Mouse (Mus musculus): ENCODE results near the gene Mgp. TPM values are rescaled to one million over a fixed set of nuclear protein-coding genes. Genes with fewer than 3 reads are reported as not detected.
"Not testable (repeated sequence)": the region's sequence is repeated elsewhere in the genome, so short reads cannot be mapped to it uniquely, and the experiment has no call there.

The Mgp gene
- polyA plus RNA-seq, 1 experiment from 2014 or later, result 0.50 TPM

DNA sequence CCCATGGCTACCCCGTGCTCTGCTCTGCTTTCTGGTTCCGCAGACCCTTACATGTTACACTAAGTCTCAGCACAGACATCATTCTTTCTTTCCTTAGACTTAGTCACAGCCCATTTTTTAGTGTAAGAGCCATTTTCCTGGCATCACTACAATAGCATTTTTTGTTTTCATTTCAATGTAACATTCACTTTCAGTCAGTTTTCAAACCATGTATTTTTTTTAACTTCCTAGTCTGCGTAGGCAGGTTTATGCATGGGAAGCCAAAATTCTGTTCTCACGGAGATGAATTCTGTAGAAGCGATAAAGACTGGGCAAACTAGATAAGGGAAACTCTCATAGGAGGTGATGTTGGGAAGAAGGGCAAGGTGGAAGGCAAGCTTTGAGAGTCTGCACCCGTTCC, 13.9 kb upstream of the Mgp start:
- Histone ChIP-seq H3K27ac (no peak overlapping the region), H3K36me3 (replicated peaks) (no peaks in the 10 kb centered on the region), H3K27me3 (ENCODE audit: poor library complexity, severe bottlenecking) (no peaks in the 10 kb centered on the region), H3K4me1 (no peaks in the 10 kb centered on the region), H3K4me3 (no peak overlapping the region), H3K9me3 (no peaks in the 10 kb centered on the region)
- DNase-seq (ENCODE audit: extremely low spot score, low spot score), result no peak
- WGBS, result 93% methylated on average over 6 of the region's 6 CpGs

DNA sequence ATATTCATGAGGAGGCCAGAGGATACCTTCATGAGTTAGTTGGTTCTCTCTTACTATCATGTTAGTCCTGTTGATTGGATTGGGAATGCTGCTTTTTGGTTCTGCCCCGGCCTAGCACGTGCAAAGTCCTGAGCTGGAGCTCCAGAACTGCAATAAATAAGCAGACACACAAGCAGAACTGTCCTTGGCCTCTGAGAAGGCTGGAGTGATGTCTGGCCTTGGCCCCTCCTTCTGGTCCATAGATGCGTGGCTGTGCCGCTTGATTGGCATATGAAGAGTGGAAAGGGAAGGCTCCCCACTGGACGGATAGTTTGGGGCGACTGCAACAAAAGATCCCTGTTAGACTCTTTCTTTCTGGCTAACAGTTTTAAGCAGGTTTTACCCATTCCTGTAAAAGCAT, 13.4 kb upstream of the Mgp start:
- H3K9me3 ChIP-seq, result no peaks in the 10 kb centered on the region
- H3K4me1 ChIP-seq, result no peaks in the 10 kb centered on the region
- 88% methylated on average over 6 of the region's 6 CpGs for WGBS
- no peak overlapping the region for H3K4me3 ChIP-seq
- H3K36me3 ChIP-seq (replicated peaks), result no peaks in the 10 kb centered on the region
- no peak for DNase-seq (ENCODE audit: extremely low spot score, low spot score)
- no peaks in the 10 kb centered on the region for H3K27me3 ChIP-seq (ENCODE audit: poor library complexity, severe bottlenecking)
- H3K27ac ChIP-seq, result no peak overlapping the region

DNA sequence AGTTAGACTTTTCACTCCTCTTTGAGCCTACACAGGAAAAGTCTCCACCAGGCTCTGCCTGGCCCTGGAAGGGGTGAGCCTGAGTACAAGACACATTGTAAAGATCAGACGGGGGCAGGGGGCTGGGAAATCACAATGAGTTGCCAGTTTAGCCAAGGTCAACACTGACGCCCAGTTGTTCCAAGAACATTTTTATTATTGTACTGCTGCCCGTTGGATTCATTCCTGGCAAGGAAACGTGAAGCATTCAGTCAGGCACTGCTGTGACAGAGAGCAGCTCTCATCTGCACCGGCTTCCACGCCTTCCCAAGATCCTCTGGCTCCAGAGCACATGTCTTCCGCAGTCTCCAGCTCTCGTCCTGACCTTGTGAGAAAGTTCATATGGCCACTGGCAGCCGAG, 12.2 kb upstream of the Mgp start:
- H3K4me1 ChIP-seq, result no peaks in the 10 kb centered on the region
- DNase-seq (ENCODE audit: extremely low spot score, low spot score), result no peak
- no peaks in the 10 kb centered on the region for H3K36me3 ChIP-seq (replicated peaks)
- H3K27ac ChIP-seq, result no peak overlapping the region
- no peaks in the 10 kb centered on the region for H3K9me3 ChIP-seq
- H3K27me3 ChIP-seq (ENCODE audit: poor library complexity, severe bottlenecking), result no peaks in the 10 kb centered on the region
- no peak overlapping the region for H3K4me3 ChIP-seq
- WGBS, result 87% methylated on average over 9 of the region's 9 CpGs

DNA sequence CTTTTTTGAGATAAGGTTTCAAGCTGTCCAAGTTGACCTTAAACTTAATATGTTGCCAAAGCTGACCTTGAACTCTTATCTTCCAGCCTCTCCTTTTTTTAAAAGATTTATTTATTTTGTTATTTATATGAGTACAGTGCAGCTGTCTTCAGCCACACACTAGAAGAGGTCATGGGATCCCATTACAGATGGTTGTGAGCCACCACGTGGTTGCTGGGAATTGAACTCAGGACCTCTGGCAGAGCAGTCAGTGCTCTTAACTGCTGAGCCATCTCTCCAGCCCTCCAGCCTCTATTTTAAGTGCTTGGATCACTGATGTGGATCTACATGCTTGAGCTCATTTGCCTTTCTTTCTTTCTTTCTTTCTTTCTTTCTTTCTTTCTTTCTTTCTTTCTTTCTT, 9.1 kb upstream of the Mgp start:
- H3K27me3 ChIP-seq (ENCODE audit: poor library complexity, severe bottlenecking); H3K27ac ChIP-seq; H3K4me3 ChIP-seq; H3K36me3 ChIP-seq (replicated peaks); H3K4me1 ChIP-seq; H3K9me3 ChIP-seq; DNase-seq (ENCODE audit: extremely low spot score, low spot score): not testable (repeated sequence)
- WGBS, result 58% methylated on average over 1 of the region's 1 CpGs

DNA sequence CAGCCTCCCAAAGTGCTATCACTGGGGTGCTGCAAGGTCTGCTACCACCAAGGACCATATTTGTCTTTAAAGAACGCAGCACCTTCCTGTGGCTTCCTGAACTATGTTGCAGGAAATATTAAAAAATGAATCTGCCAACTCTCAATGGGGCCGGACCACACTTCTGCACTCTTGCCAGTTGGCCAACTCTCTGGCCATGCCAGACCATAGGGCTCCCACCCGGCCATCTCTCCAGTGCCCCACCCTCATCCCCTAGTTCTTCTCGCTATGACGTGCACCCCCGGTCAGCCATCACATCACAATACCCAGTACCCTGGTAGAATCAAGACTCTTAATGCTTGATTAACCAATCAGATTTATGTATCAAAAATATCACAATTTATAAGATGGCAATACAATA, 8.3 kb upstream of the Mgp start:
- Histone ChIP-seq H3K36me3 (replicated peaks) (no peaks in the 10 kb centered on the region), H3K9me3 (no peaks in the 10 kb centered on the region), H3K4me1 (no peaks in the 10 kb centered on the region), H3K4me3 (no peak overlapping the region), H3K27me3 (ENCODE audit: poor library complexity, severe bottlenecking) (no peaks in the 10 kb centered on the region), H3K27ac (no peak overlapping the region)
- no peak for DNase-seq (ENCODE audit: extremely low spot score, low spot score)
- WGBS, result 98% methylated on average over 6 of the region's 6 CpGs

DNA sequence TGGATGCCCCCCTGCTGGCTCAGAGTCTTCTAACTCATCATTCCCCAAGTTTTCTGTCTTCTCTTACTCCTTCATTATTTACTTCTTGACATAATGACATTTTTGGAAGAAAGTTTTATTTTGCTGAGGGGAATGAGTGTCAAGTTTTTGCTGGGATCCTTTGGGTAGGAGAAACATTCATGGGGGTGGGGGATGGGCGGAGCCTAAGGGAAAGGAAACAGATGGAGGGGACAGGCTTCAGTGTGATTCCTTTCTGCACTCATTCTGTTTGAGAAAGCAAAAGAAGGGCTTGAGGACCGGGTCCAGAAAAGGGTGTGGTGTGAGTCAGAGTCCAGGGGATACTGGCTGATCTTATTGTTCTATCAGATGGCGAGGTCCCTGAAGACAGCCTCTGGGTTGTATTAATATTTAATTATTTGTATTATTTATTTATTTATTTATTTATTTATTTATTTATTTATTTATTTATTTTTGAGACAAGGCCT, 7.8 kb upstream of the Mgp start:
- H3K4me3 ChIP-seq, result no peak overlapping the region
- 85% methylated on average over 3 of the region's 3 CpGs for WGBS
- DNase-seq (ENCODE audit: extremely low spot score, low spot score), result no peak
- H3K27me3 ChIP-seq (ENCODE audit: poor library complexity, severe bottlenecking), result no peaks in the 10 kb centered on the region
- no peaks in the 10 kb centered on the region for H3K36me3 ChIP-seq (replicated peaks)
- no peaks in the 10 kb centered on the region for H3K9me3 ChIP-seq
- H3K27ac ChIP-seq, result no peak overlapping the region
- H3K4me1 ChIP-seq, result no peaks in the 10 kb centered on the region

DNA sequence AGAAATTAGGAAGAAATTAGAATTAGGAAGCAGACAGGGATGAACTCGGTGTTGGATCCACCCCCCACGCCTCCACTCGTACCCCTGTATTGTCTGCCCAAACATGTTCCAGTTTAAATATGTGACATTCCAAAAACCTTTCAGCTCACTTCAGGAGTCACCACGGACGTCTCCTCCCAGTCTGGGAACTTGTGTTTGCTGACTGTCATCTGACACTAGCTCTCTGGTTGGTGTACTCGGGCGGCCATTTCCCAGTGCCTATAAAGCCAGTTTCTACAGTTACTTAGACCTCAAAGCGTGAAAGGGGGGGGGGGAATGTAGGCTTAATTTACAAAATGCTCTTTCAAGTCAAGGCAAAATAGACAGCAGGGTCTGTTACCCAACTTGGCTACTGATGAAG, 6.1 kb upstream of the Mgp start:
- Histone ChIP-seq H3K9me3 (no peaks in the 10 kb centered on the region), H3K4me3 (no peak overlapping the region), H3K36me3 (replicated peaks) (no peaks in the 10 kb centered on the region), H3K27me3 (ENCODE audit: poor library complexity, severe bottlenecking) (no peaks in the 10 kb centered on the region), H3K4me1 (no peaks in the 10 kb centered on the region), H3K27ac (no peak overlapping the region)
- DNase-seq (ENCODE audit: extremely low spot score, low spot score), result no peak
- WGBS, result 82% methylated on average over 8 of the region's 8 CpGs

DNA sequence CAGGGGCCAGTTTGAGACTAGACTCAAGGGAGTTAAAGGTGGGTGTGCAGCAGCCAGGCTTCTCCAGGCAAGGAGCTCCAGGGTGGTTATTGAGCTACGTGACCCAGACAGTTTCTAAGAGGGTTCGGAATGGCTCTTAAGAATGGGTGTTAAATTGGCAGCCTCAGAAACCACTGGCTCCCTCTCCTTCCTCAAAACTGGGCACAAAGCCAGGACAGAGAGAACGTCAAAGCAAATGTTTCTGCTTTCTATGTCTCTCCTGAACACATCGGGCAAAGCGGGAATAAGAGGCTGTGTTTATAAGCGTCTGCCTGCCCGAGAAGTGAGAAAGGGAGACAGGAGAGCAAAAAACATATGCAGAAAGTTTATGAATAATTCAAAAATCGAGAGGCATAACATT, 1.0 kb downstream of the Mgp start:
- no peak overlapping the region for H3K27ac ChIP-seq
- no peaks in the 10 kb centered on the region for H3K27me3 ChIP-seq (ENCODE audit: poor library complexity, severe bottlenecking)
- WGBS, result 87% methylated on average over 8 of the region's 8 CpGs
- no peak overlapping the region for H3K4me3 ChIP-seq
- no peaks in the 10 kb centered on the region for H3K4me1 ChIP-seq
- H3K36me3 ChIP-seq (replicated peaks), result no peaks in the 10 kb centered on the region
- H3K9me3 ChIP-seq, result no peaks in the 10 kb centered on the region
- no peak for DNase-seq (ENCODE audit: extremely low spot score, low spot score)

DNA sequence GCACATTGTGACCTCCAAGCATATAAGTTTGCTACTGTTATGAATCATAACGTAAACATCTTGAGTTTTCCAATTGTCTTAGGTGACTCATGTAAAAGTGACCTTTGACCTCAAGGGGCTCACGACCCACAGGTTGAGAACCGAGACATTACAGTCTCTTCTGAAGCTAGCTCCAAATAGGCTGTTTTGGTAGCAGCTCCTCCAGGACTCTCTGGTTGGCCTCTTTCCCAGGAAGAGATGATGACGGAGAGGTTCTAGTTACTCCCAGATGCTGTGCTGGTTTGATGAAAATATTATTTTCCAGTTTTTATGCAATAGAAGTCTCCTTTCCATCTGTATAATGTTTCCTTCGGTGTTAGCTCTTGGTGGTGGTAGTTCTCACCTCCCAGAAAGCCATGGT, 6.7 kb downstream of the Mgp start:
- WGBS, result 89% methylated on average over 5 of the region's 5 CpGs

DNA sequence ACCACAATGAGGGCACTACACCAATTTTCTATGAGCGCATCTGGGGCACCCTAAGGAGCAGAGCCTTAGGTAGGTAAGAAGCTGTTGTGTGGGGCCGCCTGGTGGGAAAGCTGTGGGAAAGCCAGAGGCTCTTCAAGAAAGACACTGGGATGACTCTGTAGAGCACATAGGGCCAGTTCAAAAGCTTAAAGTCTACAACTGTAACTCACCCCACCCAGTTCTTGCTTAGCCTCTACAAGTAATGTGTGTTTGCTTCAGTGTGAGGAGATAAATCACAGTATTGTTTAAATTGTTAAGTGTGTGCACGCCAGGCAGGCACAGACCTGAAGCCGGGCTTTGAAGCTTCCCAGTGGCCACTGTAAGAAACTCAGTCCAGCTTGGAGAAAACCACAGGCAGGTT, 9.5 kb downstream of the Mgp start:
- H3K4me1 ChIP-seq, result no peaks in the 10 kb centered on the region
- no peak overlapping the region for H3K27ac ChIP-seq
- DNase-seq (ENCODE audit: extremely low spot score, low spot score), result no peak
- no peaks in the 10 kb centered on the region for H3K9me3 ChIP-seq
- no peaks in the 10 kb centered on the region for H3K27me3 ChIP-seq (ENCODE audit: poor library complexity, severe bottlenecking)
- H3K4me3 ChIP-seq, result no peak overlapping the region
- 85% methylated on average over 4 of the region's 4 CpGs for WGBS
- no peaks in the 10 kb centered on the region for H3K36me3 ChIP-seq (replicated peaks)

More for the DNA sequence above, 6.7 kb downstream of the Mgp start:
- Histone ChIP-seq H3K4me3 (no peak overlapping the region), H3K27ac (no peak overlapping the region), H3K27me3 (ENCODE audit: poor library complexity, severe bottlenecking) (no peaks in the 10 kb centered on the region), H3K9me3 (no peaks in the 10 kb centered on the region), H3K36me3 (replicated peaks) (no peaks in the 10 kb centered on the region), H3K4me1 (no peaks in the 10 kb centered on the region)
- no peak for DNase-seq (ENCODE audit: extremely low spot score, low spot score)

DNA sequence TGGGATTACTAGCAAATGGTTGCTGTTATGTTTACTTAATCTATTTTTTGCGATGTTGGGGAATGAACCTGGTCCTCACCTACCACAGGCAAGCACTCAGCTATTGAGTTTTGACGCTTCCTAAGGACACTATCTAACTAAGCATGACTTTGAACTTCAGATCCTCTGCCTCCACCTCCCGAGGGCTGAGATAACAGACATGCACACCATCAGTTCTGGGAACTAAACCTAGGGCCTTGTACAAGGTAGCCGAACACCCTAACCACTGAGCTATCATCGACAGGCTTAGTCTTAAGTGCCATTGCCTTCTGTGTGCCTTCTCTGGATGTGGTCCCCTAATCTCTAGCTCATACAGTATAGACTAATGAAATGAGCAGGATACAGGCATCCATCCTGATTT, 10.3 kb downstream of the Mgp start:
- Histone ChIP-seq H3K27ac (no peak overlapping the region), H3K36me3 (replicated peaks) (no peaks in the 10 kb centered on the region), H3K9me3 (no peaks in the 10 kb centered on the region), H3K4me3 (no peak overlapping the region), H3K27me3 (ENCODE audit: poor library complexity, severe bottlenecking) (no peaks in the 10 kb centered on the region), H3K4me1 (no peaks in the 10 kb centered on the region)
- 94% methylated on average over 5 of the region's 5 CpGs for WGBS
- DNase-seq (ENCODE audit: extremely low spot score, low spot score), result no peak

DNA sequence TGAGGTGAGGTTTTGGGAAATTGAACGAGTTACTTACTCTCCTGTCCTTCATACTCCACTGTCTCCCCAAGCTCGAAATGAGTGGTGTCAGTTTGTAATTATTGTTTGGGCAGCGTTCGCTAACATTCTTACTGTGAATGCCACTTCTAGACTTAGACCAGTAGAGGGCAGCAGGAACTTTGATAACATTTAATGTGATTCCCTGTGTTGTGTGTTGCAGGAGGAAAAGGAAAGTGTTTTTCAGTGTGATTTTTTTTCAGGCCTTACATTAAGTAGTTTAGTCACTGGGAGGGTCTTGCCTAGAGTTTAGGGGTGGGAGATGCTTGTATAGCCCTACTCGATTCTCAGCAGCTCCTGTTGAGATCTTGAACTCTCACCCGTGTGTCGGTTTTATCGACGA, 14.6 kb downstream of the Mgp start:
- Histone ChIP-seq H3K27ac (no peak overlapping the region), H3K4me1 (0 out of 2 replicates have a peak, but pooled peaks cover 3% of the 10 kb centered on the region), H3K27me3 (ENCODE audit: poor library complexity, severe bottlenecking) (no peaks in the 10 kb centered on the region), H3K4me3 (no peak overlapping the region), H3K9me3 (no peaks in the 10 kb centered on the region), H3K36me3 (replicated peaks) (no peaks in the 10 kb centered on the region)
- 57% methylated on average over 9 of the region's 9 CpGs for WGBS
- no peak for DNase-seq (ENCODE audit: extremely low spot score, low spot score)

DNA sequence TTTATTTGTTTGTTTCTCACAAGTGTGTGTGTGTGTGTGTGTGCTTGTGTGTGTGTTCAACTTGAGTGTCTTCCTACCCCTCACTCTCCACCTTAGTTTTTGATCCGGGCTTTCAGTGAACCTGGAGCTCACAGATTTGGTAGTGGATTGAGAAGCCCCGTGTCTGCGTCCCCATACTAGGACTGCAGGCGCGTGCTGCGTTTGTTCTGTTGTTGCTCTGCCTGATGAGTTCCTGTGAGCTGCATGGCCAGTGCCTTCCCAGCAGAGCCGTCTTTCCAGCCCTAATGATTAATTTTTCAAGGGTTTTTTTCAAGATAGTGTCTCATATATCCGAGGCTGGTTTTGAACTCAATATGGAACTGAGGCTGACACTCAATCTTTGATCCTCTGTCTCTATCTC, 17.2 kb downstream of the Mgp start:
- Histone ChIP-seq H3K36me3 (replicated peaks) (no peaks in the 10 kb centered on the region), H3K4me3 (no peak overlapping the region), H3K27me3 (ENCODE audit: poor library complexity, severe bottlenecking) (no peaks in the 10 kb centered on the region), H3K9me3 (no peaks in the 10 kb centered on the region), H3K4me1 (0 out of 2 replicates have a peak, but pooled peaks cover 3% of the 10 kb centered on the region), H3K27ac (no peak overlapping the region)
- 88% methylated on average over 8 of the region's 8 CpGs for WGBS
- no peak for DNase-seq (ENCODE audit: extremely low spot score, low spot score)

DNA sequence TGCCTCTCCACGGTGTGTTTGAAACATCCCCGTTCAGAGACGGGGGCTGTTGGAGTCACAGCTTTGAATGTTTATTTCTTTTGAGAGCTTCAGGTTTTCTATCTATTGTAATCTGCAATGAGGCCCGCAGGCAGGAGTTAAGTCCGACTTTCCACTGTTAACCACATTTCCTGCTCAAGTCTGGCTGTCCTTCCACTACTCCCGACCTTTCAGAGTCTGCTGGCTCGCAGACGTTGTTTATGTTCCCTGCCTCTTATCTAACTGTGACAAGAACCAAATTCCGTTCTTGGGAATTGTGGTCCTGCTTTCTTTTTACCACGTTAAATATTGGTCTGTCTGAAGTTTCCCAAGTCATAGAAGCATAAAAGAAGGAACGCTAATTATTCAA, 17.8 kb downstream of the Mgp start:
- H3K4me1 ChIP-seq, result peaks cover 4% of the 10 kb centered on the region
- H3K36me3 ChIP-seq (replicated peaks), result no peaks in the 10 kb centered on the region
- no peaks in the 10 kb centered on the region for H3K27me3 ChIP-seq (ENCODE audit: poor library complexity, severe bottlenecking)
- WGBS, result 65% methylated on average over 11 of the region's 11 CpGs
- H3K27ac ChIP-seq, result peak overlapping the region; percentile 56
- no peak for DNase-seq (ENCODE audit: extremely low spot score, low spot score)
- H3K4me3 ChIP-seq, result no peak overlapping the region
- no peaks in the 10 kb centered on the region for H3K9me3 ChIP-seq

All from forebrain, embryonic 10.5 days (tissue).